Mouse (Mus musculus) hematopoietic multipotent progenitor cell, adult 10-12 weeks (in vitro differentiated cells): ENCODE results near the gene Olfr1338. TPM values are rescaled to one million over a fixed set of nuclear protein-coding genes. Genes with fewer than 3 reads are reported as not detected.

Experiments
- polyA plus RNA-seq: library from polyadenylated mRNA; stranded (reverse); fragments of >175 nt; gene quantifications from 2 replicates; pipeline ENCODE4 v1.2.3, GENCODE M21; 2012; ENCODE audit warnings: low replicate concordance

Gene Olfr1338
- not detected in 2 replicates for polyA plus RNA-seq

DNA sequence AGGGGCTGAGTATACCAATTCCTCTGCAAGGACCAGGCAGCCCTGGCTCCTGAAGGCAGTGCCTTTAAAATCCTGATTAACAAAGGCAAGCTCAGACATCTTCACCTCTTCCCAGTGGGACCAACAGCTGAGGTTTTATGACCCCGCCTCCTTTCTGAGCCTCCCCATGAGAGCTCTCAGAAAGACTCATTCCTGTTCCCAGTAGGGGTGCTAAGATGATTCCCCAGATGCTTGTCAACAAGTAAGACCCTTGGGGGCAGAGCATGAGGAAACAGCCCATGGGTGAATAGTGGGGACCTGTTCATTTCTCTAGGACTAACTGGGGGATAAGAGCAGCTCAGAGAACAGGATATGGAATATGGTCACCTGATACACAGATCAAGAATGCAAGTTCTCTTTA, at the start of gene Olfr1338:
Gene Olfr1338, minus strand, starts transcription at position 101 of the 400 bp plus-strand sequence.

DNA sequence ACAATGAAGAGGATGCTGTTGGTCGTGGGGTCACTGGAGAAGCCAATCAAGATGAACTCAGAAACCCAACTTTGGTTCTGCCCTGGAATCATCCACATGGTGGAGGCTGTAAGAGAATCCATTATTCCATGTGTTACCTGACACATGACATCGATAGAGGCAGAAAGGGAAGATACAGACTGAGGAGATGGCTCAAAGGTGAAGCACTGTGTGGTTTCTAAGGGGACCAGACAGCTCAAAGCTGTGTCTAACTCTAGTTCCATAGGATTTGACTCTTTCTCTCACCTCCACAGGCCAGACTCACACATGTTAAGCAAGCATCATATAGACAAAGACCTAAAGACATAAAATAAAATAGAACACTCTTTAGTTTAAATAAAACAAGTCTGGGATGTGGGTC, 23.9 kb upstream of the Olfr1338 start, which contains the start of gene Olfr1337:
Gene Olfr1337, minus strand, starts transcription at position 101 of the 400 bp plus-strand sequence.

DNA sequence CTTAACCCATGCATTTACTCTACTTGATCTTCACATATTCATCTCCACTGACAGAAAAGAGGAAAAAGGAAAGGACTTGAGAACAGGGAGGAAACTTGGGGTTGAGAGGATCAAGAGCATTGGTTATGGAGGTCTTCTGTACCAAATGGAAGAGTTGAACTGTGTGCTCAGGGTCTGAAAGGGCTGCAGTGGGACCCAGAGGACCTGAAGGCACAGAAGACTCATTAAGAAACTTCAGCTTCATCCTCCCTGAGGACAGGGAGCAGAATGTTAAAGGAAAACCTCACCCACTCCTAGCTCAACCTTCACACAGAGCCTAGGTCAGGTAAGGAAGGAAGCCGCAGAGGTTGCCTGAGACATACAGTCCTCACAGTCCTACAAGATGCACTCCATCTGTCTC, 26.7 kb downstream of the Olfr1338 start, which contains the start of gene Olfr1339:
Gene Olfr1339, plus strand, starts transcription at position 301 of the 400 bp plus-strand sequence.

DNA sequence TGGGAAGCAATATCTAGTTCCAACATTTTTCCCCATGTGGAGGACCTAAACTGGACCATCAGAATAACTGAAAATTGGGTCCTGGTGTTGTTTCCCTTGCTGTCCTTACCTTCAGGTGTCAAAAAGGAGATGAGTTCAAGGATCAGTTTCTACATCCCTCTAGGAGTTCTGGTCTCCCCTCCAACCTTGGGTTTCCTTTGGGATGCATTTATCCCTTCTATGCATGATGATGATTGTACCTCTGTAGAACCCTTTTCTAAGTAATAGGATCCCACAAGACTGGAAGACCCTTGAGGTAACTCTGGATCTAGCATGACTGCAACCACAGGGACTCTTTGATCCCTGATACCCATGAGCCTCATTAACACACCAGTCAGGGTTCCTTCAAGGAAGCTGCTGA, 38.7 kb downstream of the Olfr1338 start, which contains the start of gene Olfr1340:
Gene Olfr1340, plus strand, starts transcription at position 301 of the 400 bp plus-strand sequence.

DNA sequence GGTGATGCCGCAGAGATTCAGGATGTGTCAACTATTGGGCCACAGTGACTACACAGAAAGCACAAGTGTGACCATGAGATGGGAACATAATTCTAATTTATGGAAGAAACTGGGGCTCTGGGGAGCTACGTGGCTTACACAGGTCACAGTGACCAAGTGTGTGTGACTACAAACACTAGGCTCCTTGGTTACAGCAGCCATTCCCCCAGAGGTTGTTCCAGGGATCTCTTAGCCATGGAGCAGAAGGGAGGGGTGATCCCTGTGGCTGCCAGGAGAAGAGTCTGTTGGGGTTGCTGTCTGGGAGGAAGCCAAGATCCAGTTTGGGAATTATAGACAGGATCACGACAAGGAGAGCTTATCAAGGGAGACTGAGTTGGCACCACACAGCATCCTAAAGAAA, 55.3 kb downstream of the Olfr1338 start, which contains the start of gene Olfr1341:
Gene Olfr1341, plus strand, starts transcription at position 301 of the 400 bp plus-strand sequence.

Other genes starting within 250 kb of the Olfr1338 start
- gene 2610528J11Rik, start 231.7 kb downstream of the Olfr1338 start, polyA plus RNA-seq, result not detected in 2 replicates
- not detected in 2 replicates for gene Tmem125, start 214.7 kb downstream of the Olfr1338 start, polyA plus RNA-seq
- 0.03 TPM in 1 of 2 replicates, not detected in the other for gene Cfap57, start 138.0 kb downstream of the Olfr1338 start, polyA plus RNA-seq
- 9.7 and 15.6 TPM in 2 replicates for gene Ebna1bp2, start 137.9 kb downstream of the Olfr1338 start, polyA plus RNA-seq
- not detected in 2 replicates for gene Olfr62, start 99.8 kb downstream of the Olfr1338 start, polyA plus RNA-seq
- gene Olfr1342, start 66.0 kb downstream of the Olfr1338 start, polyA plus RNA-seq, result not detected in 2 replicates
- not detected in 2 replicates for gene Olfr1341, start 55.2 kb downstream of the Olfr1338 start, polyA plus RNA-seq
- not detected in 2 replicates for gene Olfr1340, start 38.6 kb downstream of the Olfr1338 start, polyA plus RNA-seq
- not detected in 2 replicates for gene Olfr1339, start 26.6 kb downstream of the Olfr1338 start, polyA plus RNA-seq
- not detected in 2 replicates for gene Olfr1337, start 23.8 kb upstream of the Olfr1338 start, polyA plus RNA-seq
- not detected in 2 replicates for gene Olfr1335, start 51.2 kb upstream of the Olfr1338 start, polyA plus RNA-seq
- gene Olfr1333, start 77.5 kb upstream of the Olfr1338 start, polyA plus RNA-seq, result not detected in 2 replicates
- not detected in 2 replicates for gene Olfr1331, start 105.9 kb upstream of the Olfr1338 start, polyA plus RNA-seq
- gene Olfr1330, start 129.9 kb upstream of the Olfr1338 start, polyA plus RNA-seq, result not detected in 2 replicates
- gene Olfr1329, start 158.7 kb upstream of the Olfr1338 start, polyA plus RNA-seq, result not detected in 2 replicates
- gene Olfr1328, start 179.9 kb upstream of the Olfr1338 start, polyA plus RNA-seq, result not detected in 2 replicates
- gene Lao1, start 202.8 kb upstream of the Olfr1338 start, polyA plus RNA-seq, result not detected in 2 replicates